Mouse (Mus musculus) 3134 (cell line): ENCODE data around the gene Gm17359.

Experiments
- DNase-seq: peaks from one replicate; pipeline ENCODE4 v3.0.0-alpha.2; 2011; ENCODE audit warnings: low spot score; ENCODE audit not compliant: insufficient read length; ENCODE audit errors: extremely low read depth

Gm17359 gene

DNA sequence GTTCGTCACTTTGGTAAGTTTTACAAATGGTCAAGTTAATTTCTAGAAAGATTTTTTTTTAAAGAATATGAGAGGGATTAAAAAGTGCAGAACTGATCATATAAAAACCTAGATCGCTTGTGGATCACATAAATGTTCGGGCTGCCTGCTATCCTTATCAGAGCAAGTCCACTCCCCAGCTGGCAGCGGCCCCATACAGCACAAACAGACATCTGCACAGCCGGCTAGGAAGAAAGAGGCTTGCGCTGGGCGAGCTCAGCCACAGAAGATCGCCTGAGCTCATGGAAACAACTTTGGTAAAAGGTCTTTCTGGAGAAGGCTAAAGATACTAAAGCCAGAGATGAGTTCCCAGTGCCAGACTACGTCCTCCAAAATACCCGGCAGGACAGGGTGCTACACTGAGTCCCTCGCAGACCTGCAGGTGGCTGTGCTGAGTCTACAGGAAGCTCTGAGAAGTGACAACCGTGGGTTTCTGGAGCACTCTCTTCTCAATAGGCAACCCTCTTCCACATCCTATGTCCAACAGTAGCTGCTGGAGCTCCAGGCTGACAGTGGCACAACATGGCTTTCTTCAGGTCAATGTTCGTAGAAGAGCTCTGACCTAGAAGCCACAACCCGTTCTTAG is 122.3 kb downstream of the Gm17359 start:
- no peak for DNase-seq

DNA sequence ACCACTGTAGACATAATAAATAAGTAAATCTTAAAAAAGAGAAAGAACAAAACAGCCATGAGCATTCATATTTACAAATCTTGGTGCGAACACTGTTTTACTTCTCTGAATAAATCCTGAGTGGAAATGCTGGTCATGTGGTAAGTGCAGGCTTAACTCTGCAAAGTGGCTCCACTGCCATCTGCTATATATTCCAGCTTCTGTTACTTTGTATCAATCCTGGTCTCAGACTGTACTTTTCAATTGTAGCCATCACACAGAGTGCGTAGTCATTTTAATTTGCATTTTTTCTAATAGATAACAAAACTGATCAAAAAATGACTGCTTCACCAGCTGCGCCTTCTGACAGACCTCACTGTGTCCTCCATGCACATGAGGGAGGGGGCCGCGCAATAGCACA is 133.0 kb downstream of the Gm17359 start:
- no peak for DNase-seq

DNA sequence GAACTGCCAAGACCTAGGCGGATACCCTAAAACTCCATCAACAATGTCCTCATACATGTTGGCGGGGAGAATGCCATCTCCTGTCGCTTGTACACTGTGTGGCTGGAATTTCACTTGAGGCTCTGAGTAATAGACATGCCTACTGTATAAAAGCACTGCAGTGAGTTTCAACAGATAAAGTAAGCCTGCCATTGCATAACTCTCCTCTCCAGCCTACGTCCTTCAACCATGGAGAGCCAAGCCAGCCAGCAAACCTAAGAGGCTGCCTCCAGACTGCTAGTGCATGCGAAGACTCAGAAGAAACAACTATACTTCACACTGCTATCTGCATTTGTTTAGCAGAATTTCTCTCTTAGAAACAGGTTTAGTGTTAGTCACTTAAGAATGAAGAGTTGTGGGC is 135.9 kb downstream of the Gm17359 start:
- no peak for DNase-seq

DNA sequence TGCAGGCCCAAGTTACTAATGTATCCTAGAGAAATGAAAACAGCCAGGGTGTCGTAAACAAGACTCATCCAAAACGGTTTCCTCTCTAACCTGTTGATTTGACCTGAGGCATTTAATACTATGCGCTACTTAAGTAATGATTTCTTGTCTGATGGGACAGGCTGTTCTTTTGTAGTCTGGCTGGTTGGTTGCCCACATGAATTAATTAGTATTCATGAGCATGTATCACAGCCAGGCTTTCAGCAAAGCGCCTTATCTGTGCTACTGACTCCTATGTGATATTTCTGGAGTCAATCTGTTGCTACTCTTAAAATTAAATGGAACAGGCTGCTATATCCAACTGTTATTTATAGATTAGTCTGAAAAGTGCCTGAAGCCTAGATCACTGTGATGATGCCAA is 138.4 kb downstream of the Gm17359 start:
- no peak for DNase-seq

DNA sequence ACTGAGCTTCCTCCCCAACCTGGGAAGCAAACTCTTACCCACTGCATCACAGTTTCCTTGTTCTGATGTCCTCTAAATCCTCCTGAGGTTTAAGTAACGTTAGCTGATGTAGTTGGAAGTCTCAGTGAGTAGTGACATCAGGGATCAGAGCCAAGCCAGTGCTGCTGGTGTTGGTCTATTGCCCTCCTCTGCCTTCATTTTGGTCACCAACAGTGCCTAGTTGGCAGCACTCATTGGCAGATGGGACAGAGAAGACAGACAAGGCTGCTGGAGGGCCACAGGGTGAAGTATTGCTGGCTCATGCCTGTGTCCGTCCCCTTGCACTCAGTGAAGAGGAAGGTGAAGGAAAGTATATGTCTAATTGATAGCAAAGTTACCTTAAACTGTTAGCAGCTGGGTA is 139.5 kb downstream of the Gm17359 start:
- DNase-seq: no peak

DNA sequence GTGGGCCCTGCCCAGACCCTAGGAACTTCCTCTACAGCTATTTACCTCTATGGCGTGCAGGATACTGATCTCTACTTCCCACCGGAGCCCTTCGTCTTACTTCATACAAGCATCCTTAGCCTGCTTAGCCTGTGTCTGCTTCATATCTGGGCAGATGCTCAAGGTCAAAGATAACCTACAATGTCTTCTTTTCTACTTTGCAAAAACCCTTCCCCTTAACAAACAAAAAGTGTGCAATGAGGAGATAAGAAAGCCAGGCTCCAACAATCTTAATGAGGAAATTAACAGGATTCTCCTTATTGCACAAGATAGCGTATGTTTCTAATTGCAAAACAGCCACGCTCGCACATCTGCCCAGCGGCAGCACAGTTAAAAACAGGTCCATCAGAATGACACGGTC is 141.9 kb downstream of the Gm17359 start:
- no peak for DNase-seq

DNA sequence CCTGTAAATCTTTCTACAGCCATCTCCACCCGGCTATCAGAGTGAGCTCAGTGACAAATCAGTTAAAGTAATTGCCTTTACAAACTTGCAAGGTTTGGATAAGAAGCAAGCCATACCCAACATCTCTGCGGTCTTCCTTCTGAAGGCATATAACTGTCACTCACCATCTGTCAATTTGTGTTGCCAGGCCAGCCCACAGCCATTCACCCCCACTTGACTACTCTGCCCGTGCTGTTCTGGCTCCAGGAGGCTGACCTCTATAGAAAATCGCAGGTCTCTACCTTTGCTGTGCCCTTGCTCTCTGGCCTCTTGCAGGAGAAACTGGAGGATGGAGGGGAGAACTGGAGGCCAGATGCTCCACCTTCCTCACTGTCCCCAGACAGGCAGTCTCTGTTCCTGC is 142.4 kb downstream of the Gm17359 start:
- DNase-seq: no peak

DNA sequence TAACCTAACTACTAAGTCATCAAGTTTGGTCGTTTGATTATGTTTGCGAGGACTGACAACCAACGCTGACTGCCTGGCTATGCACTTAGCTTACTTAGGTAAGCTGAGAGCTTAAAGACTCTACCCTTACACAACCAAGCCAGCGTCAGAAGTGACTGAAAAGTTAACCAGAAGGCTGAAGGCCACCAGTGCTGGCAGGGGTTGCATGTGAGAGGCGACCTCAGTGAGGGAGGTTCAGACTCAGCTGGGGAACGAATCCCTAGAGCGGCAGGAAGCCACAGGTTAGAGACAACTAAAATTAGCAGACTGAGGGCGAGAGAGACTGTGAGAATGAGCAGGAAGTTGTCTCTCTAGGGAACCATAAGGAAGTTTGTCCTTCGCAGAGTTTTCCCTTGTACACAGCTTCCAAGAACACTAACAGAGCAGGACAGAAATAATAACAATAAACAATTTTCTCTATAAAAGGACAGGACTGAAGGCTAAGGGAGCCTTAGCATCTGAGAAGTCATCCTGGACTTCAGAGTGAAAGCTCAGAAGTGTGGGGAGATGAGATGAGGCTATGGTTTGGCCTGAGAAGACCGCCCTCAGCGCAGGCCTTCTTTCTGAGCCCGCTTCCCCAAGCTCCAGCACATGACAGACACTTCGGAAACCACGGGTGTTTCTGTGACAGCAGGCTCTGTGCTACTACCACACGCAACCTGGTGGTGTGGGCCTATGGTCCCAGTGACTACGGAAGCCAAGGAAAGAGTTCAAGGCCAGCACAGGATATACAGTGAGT is 148.0 kb downstream of the Gm17359 start:
- DNase-seq: no peak

DNA sequence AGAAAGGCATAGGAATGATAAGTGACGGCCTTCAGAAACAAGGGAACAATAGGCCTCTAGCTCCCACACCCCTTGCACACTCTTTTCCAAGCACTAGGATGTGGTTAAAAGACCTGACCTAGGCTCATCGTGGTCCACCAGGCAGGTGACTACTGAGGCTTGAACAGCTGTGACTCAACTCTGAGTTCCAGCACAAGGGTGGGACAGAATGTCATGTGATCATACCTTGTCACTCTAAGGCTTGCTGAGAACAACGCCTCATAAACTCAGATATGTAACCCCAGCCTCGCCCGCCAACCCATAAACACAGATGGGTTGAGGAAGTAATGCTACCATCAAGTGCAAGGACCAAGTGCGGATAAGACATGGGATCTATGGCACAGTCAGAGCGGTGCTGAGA is 151.6 kb downstream of the Gm17359 start:
- no peak for DNase-seq

DNA sequence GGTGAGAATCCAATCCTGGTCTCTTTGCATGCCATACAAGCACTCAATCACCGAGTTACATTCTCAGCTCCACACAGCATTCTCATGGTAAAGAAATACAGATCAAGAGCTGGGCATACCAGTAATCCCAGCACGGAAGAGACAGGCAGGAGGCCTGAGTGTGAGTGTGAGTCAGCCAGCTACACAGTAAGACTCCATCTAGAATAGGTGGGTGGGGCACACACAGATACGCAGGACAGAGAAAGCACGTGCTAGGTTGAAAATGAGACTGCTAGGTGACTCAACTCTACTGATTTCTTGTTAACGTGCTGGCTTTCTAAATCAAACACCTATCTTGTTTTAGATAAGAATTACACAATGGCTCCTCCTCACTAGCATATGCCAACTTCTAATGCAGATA is 153.6 kb downstream of the Gm17359 start:
- no peak for DNase-seq

DNA sequence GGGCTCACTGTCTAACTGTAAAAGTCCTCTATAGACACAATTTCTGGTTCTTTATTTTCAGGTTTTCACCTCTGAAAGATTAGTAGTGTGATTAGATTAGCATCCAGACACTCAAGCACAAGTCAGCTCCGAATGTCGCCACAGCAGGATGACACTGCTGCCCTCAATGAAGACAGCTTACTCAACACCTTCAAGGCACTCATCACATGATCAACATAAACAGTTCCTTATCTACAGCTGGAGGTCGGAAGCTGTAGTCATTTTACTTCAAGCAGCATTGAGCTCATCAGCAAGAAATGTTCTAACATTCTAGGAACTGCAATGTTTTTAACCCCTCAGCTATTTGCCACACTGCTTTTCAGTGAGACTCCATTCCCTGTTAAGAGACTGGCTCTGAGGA is 155.2 kb downstream of the Gm17359 start:
- no peak for DNase-seq

DNA sequence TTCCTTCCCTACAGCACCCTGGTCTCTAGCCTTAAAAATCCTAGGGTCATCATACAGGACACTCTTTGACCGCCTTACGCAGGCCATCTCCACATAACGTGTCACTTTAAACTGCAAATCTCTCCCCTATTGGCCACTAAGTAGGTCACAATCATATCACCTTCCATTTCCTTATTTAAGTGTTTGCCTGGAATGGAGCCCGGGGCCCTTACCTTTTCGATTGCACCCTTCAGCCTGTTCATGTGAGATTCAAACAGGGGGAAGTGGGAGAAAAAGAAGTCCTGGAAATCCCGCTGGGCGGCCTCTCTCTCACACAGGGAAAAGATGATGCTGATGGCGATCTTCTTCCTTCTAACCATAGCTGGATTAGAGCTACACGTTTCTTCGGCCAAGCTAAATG is 156.6 kb downstream of the Gm17359 start:
- DNase-seq: no peak

DNA sequence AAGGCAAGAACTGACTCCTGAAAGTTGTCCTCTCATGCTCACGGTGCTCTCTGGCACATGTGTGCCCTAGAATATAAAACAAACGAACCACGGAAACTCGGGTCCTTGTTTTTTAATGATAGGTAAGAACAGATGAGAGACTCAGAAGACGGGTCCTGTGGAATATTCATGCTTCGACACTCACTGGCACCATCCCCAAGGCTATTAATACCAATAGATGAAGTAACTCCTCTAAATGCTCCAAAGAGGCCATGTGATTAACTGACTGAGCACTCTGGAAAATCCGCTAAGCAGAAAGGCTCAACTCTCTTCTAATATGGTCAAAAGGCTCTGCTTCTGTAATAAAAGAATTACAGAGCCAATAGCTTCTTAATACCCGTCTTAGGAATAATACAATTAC is 157.6 kb downstream of the Gm17359 start:
- no peak for DNase-seq

DNA sequence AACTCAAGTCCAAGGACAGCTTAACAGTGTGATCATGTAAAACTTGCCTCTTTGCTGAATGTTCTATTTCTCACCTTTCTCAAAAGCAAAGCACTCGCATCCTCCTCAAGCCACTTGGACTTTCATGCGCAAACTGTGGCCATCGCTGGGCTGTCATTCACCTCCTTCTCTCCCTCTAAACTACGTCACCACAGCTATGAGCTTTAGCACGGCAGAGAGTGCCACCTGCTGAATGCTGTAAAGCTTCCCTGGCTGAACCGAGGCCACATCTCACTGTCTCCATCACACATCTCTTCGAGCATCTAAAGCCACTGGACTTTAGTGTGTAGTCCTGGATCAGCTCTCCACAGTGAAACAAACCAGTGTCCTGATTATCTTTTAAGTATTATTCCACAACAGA is 158.7 kb downstream of the Gm17359 start:
- no peak for DNase-seq

DNA sequence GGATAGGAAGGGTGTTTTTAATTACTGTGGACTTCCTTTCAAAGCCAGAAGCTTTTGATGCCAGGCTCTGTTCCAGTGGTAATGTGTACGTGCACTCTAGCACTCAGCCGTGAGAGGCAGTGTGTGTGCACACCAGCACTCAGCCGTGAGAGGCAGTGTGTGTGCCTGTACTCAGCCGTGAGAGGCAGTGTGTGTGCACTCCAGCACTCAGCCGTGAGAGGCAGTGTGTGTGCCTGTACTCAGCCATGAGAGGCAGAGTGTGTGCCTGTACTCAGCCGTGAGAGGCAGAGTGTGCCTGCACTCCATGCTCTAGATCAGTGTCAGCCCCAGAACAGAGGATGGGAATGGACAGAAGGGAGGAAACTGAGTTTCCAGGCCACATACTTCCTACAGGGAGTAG is 160.2 kb downstream of the Gm17359 start:
- DNase-seq: no peak

DNA sequence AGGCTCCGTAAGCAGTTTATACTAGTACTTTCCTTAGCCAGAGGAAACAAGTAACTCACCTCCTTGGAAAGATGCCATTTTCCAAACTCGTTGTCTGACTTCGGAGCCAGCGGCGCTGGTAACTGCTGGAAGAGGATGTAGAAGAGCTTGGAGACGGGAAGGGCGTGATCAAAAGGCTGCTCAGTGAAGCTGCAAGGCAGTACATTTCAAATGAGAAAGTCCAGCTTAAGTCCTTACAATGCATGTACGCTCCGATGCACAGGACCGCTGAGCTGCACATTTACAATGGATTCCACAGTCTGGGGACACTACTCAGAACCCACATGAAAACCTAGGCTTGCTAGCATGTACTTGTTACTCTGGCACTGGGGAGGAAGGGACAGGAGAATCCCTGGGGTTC is 163.8 kb downstream of the Gm17359 start:
- DNase-seq: no peak

DNA sequence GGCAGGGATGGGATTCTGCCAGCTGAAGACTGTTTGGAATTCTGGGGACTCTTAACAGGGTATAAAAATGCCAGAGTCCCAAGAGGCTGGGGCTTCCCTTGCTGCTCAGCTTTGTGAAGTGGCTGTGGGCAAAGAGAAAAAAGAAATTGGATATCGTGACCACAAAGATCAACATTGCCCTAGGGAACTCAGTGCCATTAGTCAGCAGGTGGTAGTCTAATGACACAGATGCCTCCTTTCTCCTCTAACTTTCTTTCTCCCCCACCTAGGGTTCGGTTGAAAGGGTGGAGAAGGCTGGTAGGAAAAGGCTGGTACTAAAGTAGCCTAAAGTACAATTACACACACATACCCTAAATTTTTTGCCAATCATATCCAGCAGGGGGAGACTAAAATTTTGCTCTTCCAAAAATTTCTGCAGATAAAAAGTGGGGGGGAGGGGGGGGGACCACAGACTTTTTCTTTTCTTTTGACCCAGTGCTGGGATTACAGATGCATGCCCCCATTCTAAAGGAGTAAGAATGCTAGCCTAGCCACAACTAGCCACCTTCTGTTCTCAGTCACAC is 164.8 kb downstream of the Gm17359 start:
- DNase-seq: peak; percentile 20
